Mouse (Mus musculus) lung, embryonic 14.5 days (tissue): Measurements from ENCODE around the gene Maml2. TPM values are rescaled to one million over a fixed set of nuclear protein-coding genes. Genes with fewer than 3 reads are reported as not detected.

ENCODE experiments used
- ATAC-seq: fragments of 200-750 bp; cut with Nextera tagmentation; 2 replicates; pipeline ENCODE4 v1.8.0; 2017; ENCODE audit warnings: mild to moderate bottlenecking, moderate TSS enrichment, moderate library complexity; ENCODE audit not compliant: insufficient read depth
- DNase-seq: peaks from one replicate; pipeline ENCODE4 v3.0.0-alpha.2; 2015
- H3K27ac ChIP-seq: fragments of 300-500 bp; sonication (generic); 2 replicates; pipeline ENCODE4 v1.5.1; 2014; ENCODE audit warnings: low read depth, mild to moderate bottlenecking, moderate library complexity
- H3K27me3 ChIP-seq: fragments of 300-500 bp; sonication (generic); 2 replicates; pipeline ENCODE4 v1.6.1; 2014; ENCODE audit warnings: low read length, control low read depth; ENCODE audit not compliant: insufficient read depth
- H3K36me3 ChIP-seq: fragments of 300-500 bp; sonication (generic); 2 replicates; pipeline ENCODE4 v1.6.1; 2014; ENCODE audit warnings: control low read depth; ENCODE audit not compliant: insufficient read depth
- H3K4me1 ChIP-seq: fragments of 300-500 bp; sonication (generic); 2 replicates; pipeline ENCODE4 v1.6.1; 2014; ENCODE audit warnings: antibody characterized with exemption, control low read depth; ENCODE audit not compliant: insufficient read depth
- H3K4me2 ChIP-seq: fragments of 300-500 bp; sonication (generic); 2 replicates; pipeline ENCODE4 v1.6.1; 2014; ENCODE audit warnings: mild to moderate bottlenecking
- H3K4me3 ChIP-seq: fragments of 300-500 bp; sonication (generic); 2 replicates; pipeline ENCODE4 v1.5.1; 2014; ENCODE audit warnings: low read depth, low read length
- H3K9ac ChIP-seq: fragments of 300-500 bp; sonication (generic); 2 replicates; pipeline ENCODE4 v1.6.1; 2014
- H3K9me3 ChIP-seq: fragments of 300-500 bp; sonication (generic); 2 replicates; pipeline ENCODE4 v1.6.1; 2016; ENCODE audit warnings: low read depth, low read length, control low read depth
- CTCF ChIP-seq: IDR thresholded peaks from 2 replicates; pipeline ENCODE4 v1.5.1; 2016; ENCODE audit warnings: antibody characterized with exemption, low read depth
- WGBS: fragments of 180-500 bp; shearing (Covaris S2); extraction: QIAGEN DNeasy Blood & Tissue Kit; methylation state at CpG from one replicate; pipeline ENCODE4 v1.1.7; 2014; 5-methylcytosine and 5-hydroxymethylcytosine counted together
- polyA plus RNA-seq: library from polyadenylated mRNA; unstranded; fragments of >200 nt; fragmentation: Nextera tagmentation; extraction: Ambion mirVana; gene quantifications from 2 replicates; pipeline ENCODE4 v1.2.1, GENCODE M21; 2014

Gene Maml2
- polyA plus RNA-seq, 1 experiment from 2014 or later, result 12.3 TPM

DNA sequence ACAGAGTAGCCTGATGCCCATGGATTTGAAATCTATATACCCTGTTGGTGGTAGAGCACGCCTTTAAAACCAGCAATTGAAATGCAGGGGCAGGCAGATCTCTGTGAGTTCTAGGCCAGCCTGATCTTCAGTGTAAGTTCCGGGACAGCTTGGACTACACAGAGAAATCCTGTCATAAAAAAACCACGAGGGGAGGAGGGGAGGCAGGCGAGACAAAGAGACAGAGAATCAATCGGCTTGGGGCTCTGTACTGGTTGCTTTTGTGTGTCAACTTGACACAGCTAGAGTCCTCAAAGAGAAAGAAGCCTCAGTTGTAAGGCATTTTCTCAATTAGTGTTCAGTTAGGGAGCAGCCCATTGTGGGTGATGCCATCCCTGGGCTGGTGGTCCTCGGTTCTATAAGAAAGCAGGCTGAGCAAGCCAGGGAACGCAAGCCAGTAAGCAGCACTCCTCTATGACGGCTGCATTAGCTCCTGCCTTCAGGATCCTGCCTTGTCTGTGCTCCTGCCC, 258.3 kb downstream of the Maml2 start:
- DNase-seq (no peak), ATAC-seq (no peak)
- Histone ChIP-seq H3K36me3 (no peaks in the 10 kb centered on the region), H3K27me3 (no peaks in the 10 kb centered on the region), H3K9ac (no peak overlapping the region), H3K27ac (no peak overlapping the region), H3K9me3 (no peaks in the 10 kb centered on the region), H3K4me2 (no peak overlapping the region), H3K4me1 (no peaks in the 10 kb centered on the region), H3K4me3 (no peak overlapping the region)
- no peak for TF ChIP-seq CTCF
- WGBS, result 80% methylated on average over 8 of the region's 8 CpGs

DNA sequence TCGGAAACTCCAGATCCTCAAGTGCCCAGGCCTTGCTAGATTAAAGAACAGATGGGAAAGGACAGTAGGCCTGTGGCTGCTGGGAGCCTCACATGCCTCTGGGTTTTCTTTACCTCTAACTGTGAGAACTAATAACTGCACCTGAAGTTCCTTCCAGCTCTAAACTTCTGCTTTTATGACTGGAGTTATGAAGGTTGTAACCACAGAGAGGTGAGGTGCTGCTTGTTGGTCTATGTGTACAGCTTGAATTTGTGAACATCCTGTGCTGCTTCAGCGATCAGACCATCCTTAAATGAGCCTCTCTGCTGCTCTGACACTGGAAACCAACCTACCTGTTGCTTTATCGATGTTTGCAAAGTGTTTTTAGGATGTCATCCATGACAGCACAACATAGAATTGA, 258.9 kb downstream of the Maml2 start:
- no peak for DNase-seq
- Histone ChIP-seq H3K36me3 (no peaks in the 10 kb centered on the region), H3K4me3 (no peak overlapping the region), H3K9ac (no peak overlapping the region), H3K4me2 (no peak overlapping the region), H3K27ac (no peak overlapping the region), H3K27me3 (no peaks in the 10 kb centered on the region), H3K9me3 (no peaks in the 10 kb centered on the region), H3K4me1 (no peaks in the 10 kb centered on the region)
- TF ChIP-seq CTCF, result no peak
- 81% methylated on average over 3 of the region's 3 CpGs for WGBS
- no peak for ATAC-seq

DNA sequence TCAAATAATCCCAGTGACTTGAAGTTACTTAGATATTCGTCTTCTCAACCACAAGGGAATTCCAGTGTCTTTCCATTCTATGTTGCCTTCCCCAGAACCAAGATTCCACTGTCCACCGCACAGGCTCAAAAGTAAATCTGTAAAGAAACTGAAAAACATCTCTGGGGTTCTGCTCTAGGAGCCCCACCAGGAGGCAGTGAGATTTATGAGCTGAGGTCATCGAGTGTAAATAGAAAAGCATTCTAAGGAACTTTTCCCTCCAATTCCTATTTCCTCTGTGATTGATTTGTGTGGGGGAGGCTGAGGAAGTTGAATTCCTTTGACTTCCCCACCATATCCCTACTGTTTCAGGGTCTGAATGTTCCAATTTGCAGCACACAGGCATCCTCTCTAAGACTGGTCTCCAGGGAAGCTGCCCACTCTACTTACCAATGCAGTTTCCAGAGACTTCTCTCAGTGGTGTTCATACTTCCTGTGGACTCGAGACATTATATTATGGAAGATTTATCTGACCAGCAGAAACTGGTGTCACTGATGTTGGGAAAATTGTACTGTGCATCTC, 261.1 kb downstream of the Maml2 start:
- H3K27me3 ChIP-seq, result no peaks in the 10 kb centered on the region
- H3K4me2 ChIP-seq, result no peak overlapping the region
- H3K27ac ChIP-seq, result no peak overlapping the region
- DNase-seq (no peak), ATAC-seq (no peak)
- 53% methylated on average over 4 of the region's 4 CpGs for WGBS
- no peak overlapping the region for H3K9ac ChIP-seq
- peaks cover 11% of the 10 kb centered on the region; the same call in 1 of the 2 replicates for H3K4me1 ChIP-seq
- no peak overlapping the region for H3K4me3 ChIP-seq
- no peaks in the 10 kb centered on the region for H3K9me3 ChIP-seq
- no peaks in the 10 kb centered on the region for H3K36me3 ChIP-seq
- no peak for TF ChIP-seq CTCF

DNA sequence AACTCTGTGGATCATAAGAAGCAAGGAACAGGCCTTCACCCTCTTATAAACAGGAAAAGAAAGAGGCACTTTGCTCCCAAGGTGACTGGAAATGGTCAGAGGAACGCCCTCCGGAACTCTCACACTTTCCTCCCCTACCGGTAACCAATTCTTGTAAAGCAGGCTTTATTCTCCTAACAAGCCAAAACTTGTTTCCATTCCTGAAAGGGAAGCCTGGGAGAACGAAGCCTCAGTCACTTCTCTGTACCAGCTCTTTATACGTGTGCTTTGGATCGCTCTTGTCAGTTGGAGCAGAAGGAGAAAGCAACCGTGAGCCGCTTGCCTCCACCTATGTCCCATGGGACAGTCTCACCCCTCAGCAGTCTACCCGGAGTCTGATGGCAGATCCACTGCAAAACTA, 262.9 kb downstream of the Maml2 start:
- Histone ChIP-seq H3K27ac (no peak overlapping the region), H3K27me3 (no peaks in the 10 kb centered on the region), H3K4me1 (peaks cover 18% of the 10 kb centered on the region; the same call in 1 of the 2 replicates), H3K4me2 (no peak overlapping the region), H3K9me3 (no peaks in the 10 kb centered on the region), H3K36me3 (no peaks in the 10 kb centered on the region), H3K9ac (no peak overlapping the region), H3K4me3 (no peak overlapping the region)
- 78% methylated on average over 9 of the region's 9 CpGs for WGBS
- ATAC-seq (no peak), DNase-seq (no peak)
- TF ChIP-seq CTCF, result no peak

DNA sequence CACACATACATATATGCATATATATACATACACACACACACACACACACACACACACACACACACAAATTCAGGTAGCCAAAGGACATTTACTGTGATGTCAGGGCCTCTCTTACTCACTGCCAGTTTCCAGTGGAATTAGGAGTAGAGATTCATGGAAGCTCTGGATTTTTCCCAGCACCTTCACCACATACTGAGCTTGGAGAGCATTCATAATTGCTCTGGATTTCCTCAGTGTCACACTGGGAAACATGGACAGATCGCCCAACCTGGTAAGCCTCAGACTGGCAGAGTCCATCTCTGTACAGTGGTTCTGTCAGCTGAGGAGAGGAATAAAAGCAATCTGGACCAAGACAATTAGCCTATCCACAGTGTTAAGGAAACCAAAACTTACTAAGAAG, 263.6 kb downstream of the Maml2 start:
- Histone ChIP-seq H3K36me3 (no peaks in the 10 kb centered on the region), H3K4me3 (no peak overlapping the region), H3K4me1 (peaks cover 18% of the 10 kb centered on the region; the same call in 1 of the 2 replicates), H3K9me3 (no peaks in the 10 kb centered on the region), H3K27ac (no peak overlapping the region), H3K27me3 (no peaks in the 10 kb centered on the region), H3K4me2 (no peak overlapping the region), H3K9ac (no peak overlapping the region)
- 93% methylated on average over 1 of the region's 1 CpGs for WGBS
- no peak for TF ChIP-seq CTCF
- no peak for ATAC-seq
- no peak for DNase-seq

DNA sequence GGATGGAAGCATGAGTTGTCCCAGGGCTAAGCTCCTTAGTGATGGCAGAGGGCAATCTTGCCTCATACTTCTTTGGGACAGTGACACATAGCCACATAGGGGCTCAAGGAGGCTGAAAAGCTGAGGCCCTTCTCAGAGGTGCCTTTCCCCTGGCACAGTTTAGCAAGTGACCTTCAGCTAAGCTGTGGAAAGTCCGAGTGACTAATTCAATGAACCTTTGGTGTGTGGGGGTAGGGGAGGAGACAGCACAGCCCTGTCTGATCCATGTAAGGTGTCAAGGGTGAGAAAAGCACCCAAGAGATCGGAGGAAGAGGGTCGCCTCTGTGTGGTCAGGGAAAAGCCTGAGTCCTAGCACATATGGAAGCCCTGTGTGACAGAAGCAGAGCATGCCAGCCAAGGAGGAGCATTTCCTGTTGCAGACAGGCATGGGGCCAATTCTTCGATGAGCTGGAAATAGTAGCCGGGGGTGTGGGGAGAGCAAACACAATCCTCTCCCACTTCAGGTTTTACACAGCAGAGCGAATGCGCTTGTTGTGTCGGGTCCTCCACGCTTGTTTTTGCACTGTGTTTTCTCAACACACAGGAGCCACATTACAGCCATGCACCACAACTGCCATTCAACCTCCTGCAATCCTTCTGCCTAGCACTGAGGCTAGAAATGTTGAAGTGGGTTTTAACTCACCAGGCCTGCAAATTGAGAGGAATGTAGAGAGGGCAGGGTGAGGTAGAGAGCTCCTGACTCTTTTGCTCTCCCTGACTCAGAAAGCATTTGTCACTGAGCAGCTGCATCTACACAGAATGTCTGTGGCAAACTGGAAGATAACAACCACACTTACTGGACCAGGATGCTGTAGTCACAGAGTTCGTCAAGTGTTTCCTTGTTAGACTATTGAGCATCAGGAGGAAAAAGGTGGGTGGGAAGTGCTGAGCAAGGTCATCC, 266.0 kb downstream of the Maml2 start:
- no peaks in the 10 kb centered on the region for H3K27me3 ChIP-seq
- H3K9ac ChIP-seq, result no peak overlapping the region
- WGBS, result 24% methylated on average over 10 of the region's 10 CpGs
- no peak for TF ChIP-seq CTCF
- no peaks in the 10 kb centered on the region for H3K9me3 ChIP-seq
- peaks cover 18% of the 10 kb centered on the region; the same call in 1 of the 2 replicates for H3K4me1 ChIP-seq
- H3K4me2 ChIP-seq, result peak overlapping the region; percentile 4
- ATAC-seq, result peak; percentile 74
- no peak overlapping the region for H3K4me3 ChIP-seq
- no peaks in the 10 kb centered on the region for H3K36me3 ChIP-seq
- peak; percentile 82 for DNase-seq
- peak overlapping the region; percentile 68 for H3K27ac ChIP-seq
